Mouse (Mus musculus) T-cell, adult 2 months (primary cell): ENCODE measurements at regions not wholly inside any gene's neighbourhood (a gene's known extent, or its start where the extent isn't known, plus 50 kb on each side); places are given as distances from the start of the nearest gene placed in this dataset.

Experiments
- DNase-seq: peaks from one replicate; pipeline ENCODE4 v3.0.0; 2022; ENCODE audit warnings: low spot score

DNA sequence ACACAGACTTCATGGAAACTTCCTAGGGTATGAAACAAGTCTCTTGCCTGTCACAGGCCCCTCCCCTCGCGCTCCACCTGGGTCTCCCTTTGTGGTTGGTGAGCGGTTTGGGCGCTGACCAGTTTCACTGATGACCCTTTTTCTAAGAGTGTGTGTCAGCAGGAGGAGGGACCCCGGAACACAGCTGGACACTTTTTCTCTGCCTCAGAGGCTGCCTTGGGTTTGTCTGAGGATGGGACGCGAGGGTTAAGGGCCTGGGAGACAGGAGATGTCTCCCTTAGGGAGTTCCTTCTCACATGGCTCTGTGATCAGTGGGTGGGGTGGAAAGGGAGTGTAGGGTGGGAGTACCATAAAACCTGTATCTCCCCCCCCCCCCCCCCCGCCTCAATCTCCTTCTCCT is 115.8 kb upstream of the Haao start:
- no peak for DNase-seq

DNA sequence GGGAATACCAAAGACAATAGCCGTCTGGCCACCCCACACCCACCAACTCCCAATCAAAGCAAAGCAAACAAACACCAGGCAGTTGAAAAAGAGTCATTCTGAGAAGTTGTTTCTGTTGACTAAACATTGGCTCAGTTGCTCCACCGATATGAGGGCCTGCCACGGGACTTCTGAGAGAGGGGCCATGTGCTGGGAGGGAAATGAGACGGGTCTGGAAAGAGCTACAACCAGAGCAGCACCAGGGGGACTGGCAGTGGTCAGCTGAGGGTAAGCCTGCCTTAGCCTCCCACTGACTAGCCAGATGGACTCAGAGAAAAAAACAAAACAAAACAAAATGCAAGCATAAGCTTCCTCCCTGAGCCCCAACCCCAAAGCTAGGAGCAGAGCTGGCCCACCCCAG is 115.1 kb upstream of the Haao start:
- no peak for DNase-seq

DNA sequence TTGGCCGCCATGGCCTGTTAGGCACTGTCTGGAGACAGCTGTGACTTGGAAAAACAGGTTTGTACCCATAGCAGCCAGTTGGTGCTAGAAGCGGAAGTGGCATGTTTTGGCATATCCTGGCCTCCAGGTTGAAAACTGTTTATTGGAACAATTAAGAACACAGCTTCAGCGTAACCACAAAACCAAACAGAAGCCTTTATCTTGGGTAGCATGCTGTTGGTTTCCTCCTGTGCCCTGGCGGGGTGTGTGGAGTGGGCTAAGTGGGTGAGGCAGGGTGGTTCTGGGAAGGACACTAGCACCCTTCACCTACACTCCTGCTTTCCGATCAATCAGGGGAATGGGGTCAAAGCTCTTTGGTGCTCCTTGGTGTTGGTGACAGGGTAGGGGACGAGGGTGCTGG is 114.4 kb upstream of the Haao start:
- peak; percentile 58 for DNase-seq

DNA sequence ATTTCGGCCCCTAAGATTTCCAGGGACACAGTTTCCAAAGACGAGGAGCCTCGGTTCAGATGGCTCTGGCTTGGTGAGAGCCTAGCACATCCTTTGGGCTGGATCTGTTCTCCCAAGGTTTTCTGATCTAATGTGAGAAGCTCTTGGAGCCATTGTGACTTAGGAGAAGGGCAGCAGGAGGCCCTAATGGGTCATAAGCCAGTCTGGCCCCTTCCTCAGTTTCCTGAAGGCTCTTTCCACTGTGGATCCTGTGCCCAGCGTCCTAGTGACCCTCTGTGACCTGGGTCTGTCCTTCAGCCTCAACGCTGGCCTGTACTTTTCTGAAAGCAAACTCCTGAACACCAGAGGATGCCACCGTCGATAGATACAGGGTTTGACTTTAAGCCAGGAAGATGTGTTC is 113.1 kb upstream of the Haao start:
- DNase-seq = no peak

DNA sequence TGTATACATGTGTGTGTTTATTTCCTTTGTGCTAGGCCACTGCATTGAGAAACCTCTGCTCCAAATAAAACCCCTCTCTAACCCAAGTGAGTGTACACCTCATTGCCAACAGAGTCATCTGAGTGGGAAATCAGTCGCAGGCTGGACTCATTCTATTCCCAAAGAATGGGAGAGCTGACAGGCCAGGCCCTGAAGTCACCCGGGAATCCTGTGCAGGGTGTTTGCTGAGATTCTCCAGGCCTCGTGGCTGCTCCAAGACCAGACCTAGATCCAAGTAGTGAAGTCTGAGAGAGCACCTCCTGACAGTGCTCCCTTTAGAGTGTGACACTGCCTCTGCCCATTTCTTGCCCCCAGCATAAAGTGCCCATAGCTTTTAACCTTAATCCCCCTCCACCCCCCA is 112.4 kb upstream of the Haao start:
- no peak for DNase-seq

DNA sequence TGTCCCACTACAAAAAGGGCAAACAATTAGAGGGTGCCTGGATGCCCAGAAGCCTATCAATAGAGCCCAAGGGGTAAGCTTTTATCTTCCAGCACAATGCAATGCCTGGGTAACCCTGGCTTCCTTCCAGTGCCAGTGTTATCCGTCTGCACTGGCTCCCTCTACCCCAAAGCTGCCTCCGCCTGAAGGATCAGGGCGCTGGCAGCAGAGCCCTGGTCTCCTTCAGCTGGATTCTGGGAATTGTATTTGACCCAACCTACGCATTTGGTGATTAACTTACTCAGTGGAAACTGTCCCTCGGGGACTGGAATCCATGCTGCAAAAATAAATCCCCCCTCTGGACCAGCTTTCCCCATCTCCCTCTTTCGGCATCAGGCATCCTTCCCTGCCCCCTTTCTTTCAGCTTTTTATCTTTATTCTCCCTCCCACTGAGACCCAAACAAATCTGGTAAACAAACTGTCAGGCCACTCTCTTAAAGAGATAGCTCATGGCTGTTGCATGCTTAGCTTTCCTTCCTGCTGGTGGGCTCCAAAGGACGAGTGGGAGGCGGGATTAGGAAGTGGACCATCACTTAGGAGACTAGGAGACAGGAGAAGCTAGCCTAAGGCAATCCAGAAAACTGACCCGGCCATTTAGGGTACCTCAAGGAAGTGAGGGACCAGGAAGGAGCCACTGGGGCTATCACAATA is 111.5 kb upstream of the Haao start:
- DNase-seq = no peak

DNA sequence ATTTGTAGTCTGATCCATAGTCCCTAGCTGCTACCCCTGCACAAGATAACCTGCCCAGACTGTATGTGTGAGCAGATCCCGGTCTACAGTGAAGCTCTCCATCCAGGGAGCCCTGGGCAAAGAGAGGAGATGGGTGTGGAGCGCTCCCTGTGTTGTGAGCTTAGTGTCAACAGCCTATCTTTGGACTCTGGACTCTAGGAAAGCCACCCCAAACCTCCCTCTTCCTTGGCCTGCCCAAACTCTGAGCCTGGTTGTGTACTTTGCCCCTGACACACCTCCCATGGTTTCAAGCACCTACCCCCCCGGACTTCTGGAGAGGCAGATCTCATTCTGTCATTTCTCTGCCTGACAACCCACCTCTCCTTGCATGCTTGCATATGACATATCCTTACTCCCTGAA is 110.9 kb upstream of the Haao start:
- no peak for DNase-seq

DNA sequence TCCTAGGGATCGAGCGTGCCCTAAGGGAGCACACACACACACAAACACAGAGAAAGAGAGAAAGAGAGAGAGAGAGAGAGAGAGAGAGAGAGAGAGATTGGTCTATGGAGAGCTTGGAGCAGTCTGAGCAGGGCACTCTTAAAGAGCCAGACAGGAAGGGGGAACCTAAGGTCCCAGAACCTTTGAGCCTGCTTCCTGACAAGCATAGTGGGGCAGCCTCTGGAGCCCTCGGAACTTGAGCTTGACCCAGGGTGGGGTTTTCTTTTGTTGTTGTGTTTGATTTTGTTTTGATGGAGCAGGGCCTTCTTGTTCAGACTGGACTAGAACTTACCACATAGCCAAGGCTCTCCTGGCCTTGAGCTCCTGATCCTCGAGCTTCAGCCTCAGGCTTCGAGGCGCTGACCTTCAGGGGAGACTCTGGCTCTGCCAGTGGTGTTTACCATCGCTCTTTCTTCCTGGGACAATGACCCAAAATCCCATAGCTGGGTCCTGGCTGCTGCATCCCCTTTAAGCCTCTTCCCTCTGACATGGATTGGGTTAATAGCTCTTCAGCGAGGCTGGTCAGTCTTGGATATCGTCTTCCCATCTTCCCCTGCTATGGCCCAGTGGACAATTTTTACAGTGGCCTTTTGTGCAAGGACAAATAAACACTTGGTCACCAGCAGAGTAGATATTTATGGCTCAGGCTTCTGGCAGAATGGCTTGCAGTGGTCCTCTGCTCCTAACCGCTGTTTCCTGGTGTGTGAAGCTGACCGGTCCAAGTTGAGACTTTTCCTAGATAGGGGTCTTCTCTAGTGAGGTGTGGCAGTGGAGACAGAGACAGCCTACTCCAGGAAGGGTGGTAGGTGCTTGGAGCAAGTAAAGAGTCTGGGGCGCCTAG is 110.1 kb upstream of the Haao start:
- DNase-seq = no peak

DNA sequence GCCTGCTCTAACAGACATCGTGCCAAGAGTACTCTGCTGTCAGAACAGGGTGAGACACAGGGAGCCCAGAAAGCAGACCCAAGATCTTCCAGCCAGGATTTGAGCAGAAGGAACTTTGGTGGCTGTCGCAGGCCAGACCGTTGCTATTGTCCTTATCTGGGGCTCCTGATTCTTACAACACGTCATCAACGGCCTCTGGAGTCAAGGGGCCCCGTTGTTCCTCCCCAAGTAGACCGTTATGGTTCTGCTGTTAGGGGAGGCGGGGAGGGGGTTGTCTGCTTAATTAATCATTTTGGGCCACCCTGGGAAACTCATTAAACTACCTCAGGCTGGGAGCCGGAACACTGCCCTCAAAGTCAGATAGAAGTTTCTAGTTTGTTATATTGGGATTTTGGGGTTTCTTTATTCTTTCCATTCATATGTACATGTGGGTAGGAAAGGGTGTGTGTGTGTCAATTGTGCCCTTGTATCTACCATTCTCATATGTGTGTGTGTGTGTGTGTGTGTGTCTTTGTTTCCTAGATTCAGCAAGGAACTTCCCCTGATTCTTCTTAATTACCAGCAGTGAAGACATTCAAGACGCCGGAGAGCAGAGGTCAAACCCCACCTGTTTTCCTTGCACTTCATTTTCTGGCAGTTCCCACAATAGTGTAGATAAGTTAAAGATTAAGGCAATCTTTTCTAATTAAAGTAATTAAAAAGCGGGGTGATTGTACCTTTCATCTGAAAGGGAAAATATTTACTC is 109.2 kb upstream of the Haao start:
- DNase-seq = no peak

DNA sequence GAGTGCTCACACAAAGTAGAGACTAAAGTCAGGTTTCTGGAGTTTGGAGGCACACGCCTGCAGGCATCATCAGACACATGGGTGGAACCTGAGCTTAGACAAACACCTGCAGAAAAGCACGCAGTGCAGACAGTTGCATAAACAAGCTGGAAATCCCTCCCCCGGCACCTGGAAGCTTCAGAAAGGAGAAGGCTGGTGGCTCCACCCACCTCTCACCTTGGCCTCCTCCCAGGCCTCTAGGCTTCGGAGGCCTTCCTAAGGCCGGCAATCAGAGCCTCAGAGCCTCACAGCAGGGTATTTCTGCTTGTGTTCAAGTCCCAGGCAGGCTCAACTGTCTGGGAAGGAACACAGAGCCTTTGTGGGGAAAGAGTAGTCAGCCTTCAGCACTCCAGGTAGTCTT is 108.2 kb upstream of the Haao start:
- no peak for DNase-seq

DNA sequence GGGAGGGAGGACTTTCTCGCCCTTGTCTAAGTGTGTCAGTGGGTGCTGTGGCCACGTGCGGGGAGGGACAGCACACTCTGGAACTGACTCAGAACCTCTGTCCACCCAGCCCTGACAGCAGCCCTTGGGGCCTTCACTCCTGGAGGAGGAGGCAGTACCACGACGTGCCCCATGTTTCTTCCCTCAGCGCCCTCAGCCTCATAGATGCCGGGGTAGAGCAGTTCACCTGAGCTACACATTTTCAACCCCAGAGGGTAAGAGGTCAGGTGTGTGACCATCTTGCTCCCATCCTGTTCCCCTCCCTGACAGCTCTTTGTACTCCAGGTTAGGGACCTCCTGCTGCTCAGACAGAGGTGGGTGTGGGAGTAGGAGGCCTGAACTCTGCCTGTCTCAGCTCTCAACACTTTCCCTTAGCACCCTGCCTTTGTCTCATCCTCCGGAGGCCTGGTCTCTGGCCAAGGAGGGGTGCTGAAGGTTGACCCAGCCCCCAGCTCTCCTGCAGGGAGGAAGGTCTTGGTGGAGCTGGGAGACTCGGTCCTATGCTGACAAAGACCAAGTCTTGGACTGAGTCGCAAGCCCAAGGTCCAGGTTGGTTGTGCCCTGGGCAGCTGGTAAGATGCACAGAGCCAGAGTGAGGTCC is 107.4 kb upstream of the Haao start:
- no peak for DNase-seq

DNA sequence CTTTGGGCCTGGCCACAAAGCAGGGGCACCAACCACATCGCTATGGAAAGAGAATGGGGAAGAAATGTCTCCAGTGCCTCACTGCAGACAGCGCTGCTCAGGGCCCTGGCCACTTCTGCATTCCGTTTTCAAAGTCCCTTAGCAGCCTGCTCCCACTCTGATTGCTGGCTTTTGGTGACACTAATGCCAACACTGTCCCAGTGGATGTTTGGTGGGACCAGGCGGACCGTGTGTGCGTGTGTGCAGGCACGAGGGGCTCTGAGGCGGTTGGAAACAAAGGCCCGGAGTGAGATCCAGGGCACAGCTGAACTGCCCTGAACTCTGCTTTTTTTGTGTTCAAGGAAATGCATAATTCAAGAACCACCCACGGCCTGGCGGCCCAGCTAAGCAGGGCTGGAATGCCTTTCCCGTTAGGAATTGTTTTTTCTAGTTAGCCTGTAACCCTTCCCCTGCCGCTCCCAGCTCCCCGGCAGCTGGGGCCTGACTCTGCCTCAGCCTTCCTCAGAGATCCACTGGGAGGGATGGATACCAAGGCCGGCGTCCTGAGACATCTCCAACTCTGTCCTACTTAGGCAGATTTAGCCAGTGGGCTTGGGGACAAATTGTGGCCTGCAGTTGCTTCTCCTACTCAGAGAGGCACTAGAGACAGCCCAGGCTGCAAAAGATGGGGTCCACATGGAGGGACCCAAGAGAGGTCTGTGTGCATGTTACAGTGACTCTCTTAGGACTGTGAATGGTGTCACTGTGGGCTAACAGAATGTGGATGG is 106.7 kb upstream of the Haao start:
- DNase-seq = no peak

DNA sequence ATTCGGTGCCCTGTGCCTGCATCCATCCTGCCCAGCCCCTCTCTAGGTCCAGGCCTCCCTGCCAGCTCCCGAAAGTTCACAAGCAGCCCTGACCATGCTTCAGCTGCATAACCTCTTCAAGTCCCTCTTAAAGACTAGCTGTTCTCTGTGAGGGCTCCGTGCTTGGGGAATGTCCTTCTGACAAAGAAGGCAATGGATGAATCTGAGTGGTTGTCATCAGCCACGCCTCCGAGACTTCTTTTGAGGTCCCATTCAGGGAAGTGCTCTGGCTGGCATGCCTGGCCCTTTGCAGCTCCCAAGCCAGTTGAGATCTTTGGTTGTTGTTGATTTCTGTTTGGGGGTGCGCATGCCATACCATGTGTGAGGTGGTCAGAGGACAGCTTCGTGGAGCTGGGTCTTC is 105.9 kb upstream of the Haao start:
- no peak for DNase-seq

DNA sequence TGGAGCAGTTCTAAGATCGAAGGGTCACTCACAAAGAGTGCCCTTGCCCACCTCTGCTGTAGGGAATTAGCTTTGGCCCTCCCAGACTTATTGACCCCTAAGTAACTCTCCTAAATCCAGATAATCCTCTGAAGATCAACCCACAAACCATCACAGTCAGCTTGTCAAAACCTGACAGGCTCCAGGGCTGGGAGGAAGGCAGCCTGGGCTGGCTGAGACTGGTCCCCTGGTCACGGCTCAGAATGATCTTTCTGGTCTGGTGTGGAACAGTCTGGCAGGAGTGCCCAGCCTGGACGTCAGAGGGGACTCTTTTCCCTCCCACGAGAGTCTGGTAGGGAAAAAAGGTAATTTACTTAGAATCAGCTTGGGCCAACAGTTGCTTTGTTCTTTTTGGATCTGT is 99.0 kb upstream of the Haao start:
- no peak for DNase-seq

DNA sequence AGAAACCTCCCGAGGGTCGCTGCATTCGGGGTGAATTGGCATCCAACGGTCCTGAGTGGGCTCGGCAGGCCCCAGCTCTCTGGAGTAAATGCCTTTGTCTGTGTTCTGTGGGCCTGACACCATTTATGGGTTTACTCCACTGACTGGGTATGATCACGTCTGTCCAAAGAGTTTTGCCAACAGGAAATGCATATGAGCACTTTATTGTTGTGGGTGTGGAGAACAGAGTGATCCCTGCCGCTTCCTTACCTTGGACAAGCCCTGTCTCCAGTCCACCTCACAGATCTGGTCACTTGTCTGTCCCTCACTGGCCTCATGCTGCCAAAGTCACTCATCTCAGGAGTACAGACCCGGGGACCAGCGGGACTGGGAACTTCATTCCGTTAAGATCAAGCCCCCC is 91.6 kb upstream of the Haao start:
- no peak for DNase-seq

DNA sequence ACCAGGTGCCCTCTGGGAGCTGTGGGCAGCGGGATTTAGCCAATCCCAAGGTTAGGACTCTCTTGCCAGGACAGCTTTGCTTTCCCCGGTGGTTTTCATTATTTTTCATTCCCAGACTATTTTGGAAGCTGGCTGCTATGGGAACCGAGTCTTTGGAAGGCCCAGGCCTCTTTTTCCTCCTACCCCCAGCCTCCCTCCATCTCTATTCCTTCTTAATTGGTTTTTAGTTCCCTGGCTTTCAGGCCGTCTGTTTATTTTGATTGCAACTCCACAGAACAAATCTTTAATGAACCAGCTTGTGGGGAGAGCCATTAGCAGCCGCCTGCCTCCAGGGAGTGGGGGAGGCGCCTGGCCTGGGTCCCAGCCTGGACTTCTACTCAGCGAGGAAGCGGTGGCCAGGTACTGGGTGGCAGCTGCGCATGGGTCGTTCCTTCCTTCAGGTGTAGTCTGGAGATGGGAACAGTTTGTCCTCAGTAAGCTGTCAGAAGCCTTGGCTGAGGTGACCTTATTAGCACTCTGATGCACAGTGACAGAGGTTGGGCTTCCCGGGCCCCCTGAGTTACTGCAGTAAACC is 91.0 kb upstream of the Haao start:
- no peak for DNase-seq

DNA sequence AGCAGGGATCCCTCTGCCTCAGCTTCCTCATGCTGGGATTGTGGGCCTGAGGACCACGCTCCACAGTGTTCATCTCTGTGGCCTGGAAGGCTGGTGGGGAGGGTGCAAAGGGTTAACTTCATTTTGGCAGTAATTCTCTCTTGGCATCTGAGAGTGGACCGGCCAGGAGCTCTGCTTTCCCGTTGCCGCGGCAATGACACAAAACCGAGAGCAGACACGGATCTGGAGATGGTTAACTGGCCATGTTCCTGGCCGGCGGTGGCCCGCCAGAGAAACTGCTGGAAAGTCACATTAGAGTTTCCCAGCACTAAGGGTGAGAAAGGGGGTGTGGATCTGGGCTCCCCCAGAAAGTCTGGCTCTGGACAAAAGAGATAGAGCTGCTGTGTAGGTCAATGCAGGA is 89.8 kb upstream of the Haao start:
- no peak for DNase-seq

DNA sequence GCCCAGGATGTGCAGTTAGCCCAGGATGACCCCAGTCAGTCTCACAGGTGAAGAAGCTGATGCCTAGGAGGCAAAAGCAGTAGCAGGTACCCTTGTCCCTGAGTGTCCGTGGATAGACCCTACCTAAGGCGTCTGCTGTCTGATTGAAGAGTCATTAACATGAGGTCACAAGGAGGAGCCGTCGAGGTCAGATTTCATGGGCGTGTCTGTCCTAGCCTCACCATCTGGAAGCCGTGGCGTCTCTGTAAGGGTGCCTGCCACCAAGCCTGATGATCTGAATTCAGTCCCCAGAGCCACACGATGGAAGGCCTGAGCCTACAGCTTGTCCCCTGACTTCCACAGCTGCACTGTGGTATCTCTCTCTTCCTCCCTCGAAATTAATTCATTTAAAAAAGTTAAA is 88.9 kb upstream of the Haao start:
- no peak for DNase-seq

DNA sequence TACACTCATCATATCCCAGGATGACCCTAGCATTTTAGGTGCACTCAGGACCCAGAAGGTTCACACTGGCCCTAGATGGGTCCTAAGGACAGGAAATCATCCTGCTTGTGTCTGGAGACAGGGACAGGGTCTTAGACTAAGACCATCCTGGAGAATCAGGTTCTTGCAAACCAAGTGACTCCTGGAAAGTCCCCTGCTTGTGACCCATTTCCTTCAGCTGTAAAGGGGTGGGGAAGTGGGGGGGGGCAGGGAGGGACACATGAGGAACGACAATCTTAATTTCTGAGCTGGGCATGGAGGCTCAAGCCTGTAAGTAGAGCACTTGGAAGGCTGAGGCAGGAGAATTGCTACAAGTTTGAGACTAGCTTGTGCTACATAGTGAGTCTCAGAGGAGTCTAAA is 88.2 kb upstream of the Haao start:
- DNase-seq = peak; percentile 19

DNA sequence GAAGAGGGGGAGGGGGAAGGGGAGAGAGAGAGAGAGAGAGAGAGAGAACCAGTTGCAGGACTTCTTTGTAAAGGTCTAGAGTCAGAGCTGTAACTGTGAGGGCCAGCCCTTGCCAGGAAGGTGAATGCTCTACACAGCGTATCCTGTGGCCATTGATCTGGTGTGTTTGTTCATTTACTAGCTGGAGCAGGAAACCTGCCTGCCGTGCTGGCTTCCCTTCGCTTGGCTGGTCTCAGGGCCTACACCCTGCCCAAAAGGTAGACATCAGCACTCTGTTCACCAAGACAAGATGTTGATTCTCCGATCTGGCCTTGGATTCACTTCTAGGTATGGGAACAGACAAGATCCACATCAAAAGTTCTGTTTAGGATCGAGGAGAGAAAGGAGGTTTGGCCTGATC is 87.5 kb upstream of the Haao start:
- DNase-seq = peak; percentile 49

DNA sequence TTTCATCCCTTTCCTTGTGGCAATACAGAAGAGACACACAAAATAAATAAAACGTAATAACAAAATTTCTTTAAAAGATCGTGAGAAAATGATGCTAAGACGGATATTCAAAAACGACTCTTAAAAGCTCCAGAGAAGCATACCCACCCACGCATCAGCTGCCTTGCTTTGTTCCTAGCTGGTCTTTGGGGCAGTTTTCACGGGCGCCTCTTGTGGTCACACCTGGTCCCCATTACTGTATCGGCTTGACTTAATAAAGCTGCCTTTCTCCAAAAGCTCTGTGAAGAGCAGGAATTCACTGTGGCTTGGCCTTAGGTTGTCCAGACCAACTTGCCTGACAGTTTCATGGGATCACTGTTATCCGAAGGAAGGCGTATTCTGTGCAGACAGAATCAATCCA is 86.0 kb upstream of the Haao start:
- DNase-seq = no peak
